Mouse (Mus musculus): Measurements from ENCODE around the gene Wfdc17.

DNA sequence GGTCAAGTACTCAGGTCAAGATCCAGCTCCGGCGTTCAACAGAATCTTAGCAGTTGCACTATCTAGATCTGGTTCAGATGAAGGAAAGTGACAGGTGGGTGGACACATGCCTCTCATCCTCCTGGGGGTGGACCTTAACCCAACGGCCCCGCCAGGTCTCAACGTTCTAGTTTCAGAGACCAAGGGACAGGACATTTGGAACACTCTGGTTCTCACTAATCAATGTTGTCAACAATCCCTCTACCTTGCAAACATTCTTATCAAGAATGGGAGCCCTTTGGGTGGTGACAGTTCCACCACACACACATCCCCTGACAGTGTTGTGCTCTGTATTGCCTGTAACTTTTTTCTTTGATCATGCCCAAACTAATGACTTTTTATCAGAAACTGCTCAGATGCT lies 38.0 kb downstream of the Wfdc17 start:
- TF ChIP-seq GATA1 (IDR thresholded peaks at IDR 0.05; ENCODE audit: borderline replicate concordance, low read length) (no peak), FLI1 (IDR thresholded peaks at IDR 0.05; ENCODE audit: low read length) (no peak)

All from megakaryocyte, embryonic 14.5 days (primary cell).